Mouse (Mus musculus): ENCODE results near the gene Foxred2. TPM values are rescaled to one million over a fixed set of nuclear protein-coding genes. Genes with fewer than 3 reads are reported as not detected.

Foxred2 gene
- total RNA-seq, 2 experiments from 2014 or later, result 0.43 to 0.84 TPM

GRCm38 (mm10) chr15:77969940-77970469 lies 13.5 kb upstream of the Foxred2 start:
- peak overlapping the region; percentile 80 for H3K4me3 ChIP-seq
- no peak for TF ChIP-seq CTCF (IDR thresholded peaks at IDR 0.05)
- no peak for DNase-seq
- intact Hi-C loops (cut with DNase I), result loop anchor here (5.0 to 10.0 kb wide), 3 partner anchors 38 to 435 kb away; partner anchors contain the start of genes Ift27, Mpst and Tst
- peak overlapping the region; percentile 99 for H3K27ac ChIP-seq

DNA sequence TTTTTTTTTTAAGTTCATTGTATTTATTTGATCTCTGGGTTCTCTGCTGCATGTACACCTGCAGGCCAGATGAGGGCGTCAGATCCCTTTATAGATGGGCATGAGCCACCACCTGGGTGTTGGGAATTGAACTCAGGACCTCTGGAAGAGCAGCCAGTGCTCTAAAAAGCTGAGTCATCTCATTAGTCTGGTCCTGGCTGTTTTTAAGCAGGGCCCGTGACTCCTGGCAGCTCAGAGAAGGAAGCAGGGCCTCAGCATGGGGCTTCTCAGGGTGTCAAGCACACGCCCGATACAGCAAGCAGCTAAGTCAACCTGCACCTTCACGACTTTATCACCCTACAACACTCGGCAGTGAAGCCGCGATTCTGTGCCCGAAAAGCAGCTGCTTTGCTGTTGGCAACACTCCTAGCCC lies 8.6 kb upstream of the Foxred2 start:
- Histone ChIP-seq H3K27ac (no peak overlapping the region), H3K4me3 (no peak overlapping the region)
- TF ChIP-seq CTCF (IDR thresholded peaks at IDR 0.05), result no peak; the same call in 1 of the 2 replicates
- no peak for DNase-seq
- intact Hi-C loops (cut with DNase I), result loop anchor here (5.0 kb wide), 1 partner anchor 207 kb away; the partner anchor contains the start of gene Ift27

DNA sequence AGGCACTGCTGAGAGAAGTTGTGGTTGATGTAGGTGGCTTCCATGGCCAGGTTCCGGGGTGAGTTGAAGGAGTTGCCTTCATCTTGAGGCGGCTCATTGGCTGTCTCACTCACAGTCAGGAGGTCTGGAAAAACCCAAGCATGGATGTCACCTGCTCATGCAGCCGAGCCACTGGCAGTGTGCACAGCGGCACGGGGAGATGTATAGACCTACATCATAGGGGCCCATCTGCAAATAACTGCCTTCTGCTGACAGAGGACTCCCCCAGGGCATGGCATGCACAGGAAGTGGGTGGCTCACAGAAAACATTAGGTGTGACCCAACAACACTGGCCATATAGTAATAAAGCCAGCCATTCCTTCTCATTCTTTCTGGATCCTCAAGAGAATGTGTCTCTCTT lies 5.9 kb upstream of the Foxred2 start:
- H3K4me3 ChIP-seq, result no peak overlapping the region
- intact Hi-C loops (cut with DNase I), result no loop called here
- no peak overlapping the region for H3K27ac ChIP-seq

DNA sequence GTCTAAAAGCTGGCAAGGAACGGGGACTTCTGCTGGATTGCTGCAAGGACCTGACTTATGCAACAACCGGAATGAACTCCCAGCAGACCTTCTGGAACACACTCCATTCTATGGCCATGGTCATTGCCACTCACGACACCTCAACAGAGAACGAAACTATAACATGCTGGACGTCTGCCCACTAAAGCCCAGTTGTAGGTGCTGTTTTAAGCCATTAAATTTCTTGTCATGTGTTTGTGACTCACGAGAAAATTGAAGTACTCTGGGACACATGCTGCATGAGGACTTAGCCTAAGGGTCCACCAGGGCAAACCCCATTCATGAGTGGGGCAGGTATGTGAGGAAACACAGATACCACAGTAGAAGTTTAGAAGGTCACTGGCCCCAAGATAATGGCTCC lies 4.2 kb upstream of the Foxred2 start:
- Histone ChIP-seq H3K27ac (no peak overlapping the region), H3K4me3 (no peak overlapping the region)
- intact Hi-C loops (cut with DNase I), result no loop called here
- no peak for DNase-seq
- no peak for TF ChIP-seq CTCF (IDR thresholded peaks at IDR 0.05)

More for the DNA sequence above, 5.9 kb upstream of the Foxred2 start:
- DNase-seq, result no peak
- no peak for TF ChIP-seq CTCF (IDR thresholded peaks at IDR 0.05)

GRCm38 (mm10) chr15:77958071-77958470 lies 1.5 kb upstream of the Foxred2 start:
- H3K4me3 ChIP-seq, result no peak overlapping the region
- no peak for TF ChIP-seq CTCF (IDR thresholded peaks at IDR 0.05)
- DNase-seq, result no peak
- H3K27ac ChIP-seq, result no peak overlapping the region
- intact Hi-C loops (cut with DNase I), result no loop called here

DNA sequence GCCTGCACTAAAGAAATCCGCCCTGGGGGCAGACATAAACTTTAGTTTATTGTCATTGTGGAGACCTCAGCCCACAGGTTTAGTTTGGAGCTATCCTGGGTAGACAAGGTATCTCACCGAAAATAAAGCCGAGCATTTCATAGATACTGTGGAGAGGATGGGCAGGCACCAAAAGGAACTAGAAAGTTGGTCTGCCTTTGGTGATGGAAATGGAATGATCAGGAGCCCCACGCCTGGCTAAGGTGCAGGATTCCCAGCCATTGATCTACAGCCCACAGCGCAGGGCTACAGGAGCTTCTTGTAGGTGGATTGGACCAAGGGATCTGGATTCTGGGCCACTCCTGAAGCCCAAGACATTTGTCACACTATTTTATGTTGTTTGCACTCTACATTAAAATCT lies 1.1 kb upstream of the Foxred2 start:
- no peak overlapping the region for H3K27ac ChIP-seq
- TF ChIP-seq CTCF (IDR thresholded peaks at IDR 0.05), result no peak
- intact Hi-C loops (cut with DNase I), result no loop called here
- no peak overlapping the region for H3K4me3 ChIP-seq
- DNase-seq, result no peak

DNA sequence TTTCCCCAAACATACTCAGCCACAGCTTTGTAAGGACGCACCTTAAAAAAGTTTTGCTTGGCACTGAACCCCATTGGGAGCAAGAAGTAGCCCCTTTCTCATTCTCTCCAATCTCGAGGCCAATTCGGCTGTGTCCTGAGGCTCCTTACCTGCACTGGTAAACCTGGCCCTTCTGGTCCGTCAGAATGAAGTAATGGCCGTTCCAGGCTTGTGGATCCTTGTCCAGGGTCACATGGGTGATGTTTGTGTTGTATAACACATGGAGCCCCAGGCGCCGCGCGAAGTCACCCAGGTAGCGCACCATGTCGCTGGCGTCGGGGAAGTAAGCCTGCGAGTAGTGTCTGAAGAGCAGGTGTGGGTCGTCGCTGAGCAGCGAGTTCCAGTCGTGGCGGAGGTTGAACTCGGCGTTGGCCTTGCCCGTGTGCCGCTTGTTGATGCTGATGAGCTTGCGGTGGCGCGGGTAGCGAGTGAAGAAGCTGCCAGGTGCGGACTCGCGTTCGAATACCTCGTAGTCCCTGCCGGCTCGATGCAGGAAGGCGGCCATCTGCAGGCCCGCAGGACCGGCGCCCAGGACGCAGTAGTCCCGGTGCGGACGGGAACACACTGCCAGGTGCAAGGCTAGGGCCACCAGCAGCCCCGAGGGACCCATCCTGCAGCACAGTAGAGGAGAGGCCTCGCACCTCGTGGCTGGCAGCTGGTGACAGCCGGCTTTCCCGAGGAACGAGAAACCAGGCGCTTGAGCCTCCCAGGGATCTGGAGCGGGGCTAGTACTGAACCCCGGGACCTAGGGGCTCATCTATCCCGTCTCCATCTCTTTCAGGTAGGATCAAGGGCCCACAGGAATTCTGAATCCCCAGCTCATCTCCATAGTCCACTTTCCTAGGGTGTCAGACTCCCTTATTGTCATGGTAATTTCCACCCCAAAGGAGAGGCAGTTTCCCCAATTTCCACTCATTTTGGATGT lies 800 bp downstream of the Foxred2 start:
- Histone ChIP-seq H3K27ac (0 out of 2 replicates have a peak overlapping the region, but pooled peaks have one; percentile 35), H3K4me3 (peak overlapping the region; percentile 74)
- intact Hi-C loops (cut with DNase I), result loop anchor here (1.0 kb wide), 1 partner anchor 22 kb away; no protein-coding TSS in a partner anchor
- TF ChIP-seq CTCF (IDR thresholded peaks at IDR 0.05), result no peak
- DNase-seq, result peak; percentile 35

- no peak for TF ChIP-seq CTCF (IDR thresholded peaks at IDR 0.05)
- Histone ChIP-seq H3K27ac (no peak overlapping the region), H3K4me3 (no peak overlapping the region)
- no peak for DNase-seq
- intact Hi-C loops (cut with DNase I), result no loop called here
These were observed 2.2 kb downstream of the Foxred2 start for GRCm38 (mm10) chr15:77954362-77954761.

- intact Hi-C loops (cut with DNase I), result no loop called here
- TF ChIP-seq CTCF (IDR thresholded peaks at IDR 0.05), result no peak
- Histone ChIP-seq H3K4me3 (no peak overlapping the region), H3K27ac (no peak overlapping the region)
- DNase-seq, result no peak
These were observed 3.6 kb downstream of the Foxred2 start for GRCm38 (mm10) chr15:77952921-77953320.

- no peak for TF ChIP-seq CTCF (IDR thresholded peaks at IDR 0.05)
- no peak overlapping the region for H3K27ac ChIP-seq
- intact Hi-C loops (cut with DNase I), result no loop called here
- no peak overlapping the region for H3K4me3 ChIP-seq
- no peak for DNase-seq
These were observed 7.5 kb downstream of the Foxred2 start for GRCm38 (mm10) chr15:77949061-77949460.

DNA sequence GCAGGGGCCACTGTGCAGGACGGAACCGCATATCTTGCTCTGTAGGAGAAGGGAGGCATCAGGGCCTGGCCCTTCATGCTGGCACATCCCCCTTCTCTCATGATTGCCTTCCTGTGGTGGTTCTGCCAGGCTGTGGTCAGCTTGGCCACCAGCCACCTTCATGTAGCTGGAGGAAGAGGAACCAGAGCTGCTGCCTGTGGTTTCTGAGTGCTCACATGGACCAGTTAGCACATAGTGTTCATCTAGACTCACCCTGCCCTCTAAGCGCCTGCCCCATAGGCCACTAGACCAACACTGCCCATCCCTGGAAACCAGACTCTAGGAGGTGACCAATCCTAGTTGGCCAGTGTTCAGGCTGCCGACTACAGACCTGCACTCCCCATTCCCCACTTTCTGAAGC lies 10.8 kb downstream of the Foxred2 start:
- TF ChIP-seq CTCF (IDR thresholded peaks at IDR 0.05), result no peak
- Histone ChIP-seq H3K27ac (no peak overlapping the region), H3K4me3 (no peak overlapping the region)
- DNase-seq, result peak; percentile 62
- intact Hi-C loops (cut with DNase I), result no loop called here

DNA sequence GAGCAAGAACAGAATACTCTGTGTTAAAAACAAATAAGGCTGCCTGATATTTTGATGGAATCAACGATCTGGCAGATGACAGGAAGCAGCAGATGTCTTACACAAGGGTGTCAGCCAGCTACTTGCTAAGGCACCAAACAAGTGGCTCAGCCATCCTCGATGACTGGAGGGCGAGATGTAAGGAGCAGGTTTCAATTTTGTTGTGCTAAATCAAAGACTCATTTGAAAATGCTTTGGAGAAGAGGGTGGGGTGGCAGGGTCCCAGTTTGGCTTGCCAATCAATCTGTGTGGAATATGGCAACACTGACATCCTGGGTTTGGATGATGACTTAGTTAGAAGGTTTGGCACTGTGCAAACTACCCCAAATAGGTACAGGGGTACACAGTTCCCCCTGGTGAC lies 15.0 kb downstream of the Foxred2 start:
- Histone ChIP-seq H3K4me3 (no peak overlapping the region), H3K27ac (no peak overlapping the region)
- DNase-seq, result no peak
- intact Hi-C loops (cut with DNase I), result no loop called here
- TF ChIP-seq CTCF (IDR thresholded peaks at IDR 0.05), result no peak

DNA sequence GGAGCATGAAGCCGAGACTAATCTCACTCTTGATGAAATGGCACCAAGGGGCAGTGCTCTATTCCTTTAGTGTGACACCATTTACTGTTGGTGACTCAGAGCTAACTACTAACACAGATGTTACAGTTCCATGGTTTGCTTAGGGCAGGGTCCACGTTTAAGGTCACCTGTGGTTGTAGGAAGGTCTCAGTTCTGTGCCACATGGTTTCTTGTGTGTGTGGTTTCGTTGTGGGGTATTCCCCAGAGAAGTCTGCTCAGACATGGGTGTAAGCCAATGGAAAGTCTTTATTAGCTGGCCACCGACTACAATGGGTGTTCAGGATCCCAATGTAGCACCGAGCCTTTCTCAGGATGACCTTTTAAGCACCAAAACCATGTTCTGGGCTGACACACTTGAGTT lies 18.0 kb downstream of the Foxred2 start:
- no peak for TF ChIP-seq CTCF (IDR thresholded peaks at IDR 0.05)
- no peak overlapping the region for H3K4me3 ChIP-seq
- no peak for DNase-seq
- intact Hi-C loops (cut with DNase I), result no loop called here
- H3K27ac ChIP-seq, result no peak overlapping the region

All from gastrocnemius, adult 2 months (tissue).